In genomic region chr9:77655935-77656288, GRCm38 (mm10) we compare ENCODE assay signal across 7 mouse cellular contexts. TPM values are rescaled to one million over a fixed set of nuclear protein-coding genes. Genes with fewer than 3 reads are reported as not detected.
DNase-seq lines count a peak whose midpoint lies in the region; ATAC-seq lines count a peak whose summit lies in the region.

No protein-coding gene starts in this region.

- no peak overlapping the region for H3K27ac ChIP-seq in brown adipose tissue, adult 24 weeks (replicated peaks; ENCODE audit: low read depth, low read length)
- H3K27ac ChIP-seq in forebrain, embryonic 11.5 days (ENCODE audit: low read depth, low read length): no peak overlapping the region
- H3K27ac ChIP-seq in hindbrain, embryonic 14.5 days: no peak overlapping the region
- H3K27ac ChIP-seq in macrophage: no peak overlapping the region

- peak; percentile 59 for ATAC-seq in forebrain, embryonic 11.5 days (replicated peaks; ENCODE audit: low FRiP score)
- ATAC-seq in hindbrain, embryonic 14.5 days (ENCODE audit: low FRiP score): peak; percentile 68

- no peaks in the 10 kb centered on the region for H3K4me1 ChIP-seq in brown adipose tissue, adult 24 weeks (ENCODE audit: control insufficient read depth, insufficient read depth, insufficient read length, low read length)
- H3K4me1 ChIP-seq in forebrain, embryonic 11.5 days (replicated peaks; ENCODE audit: control insufficient read depth, insufficient read depth, low read length): no peaks in the 10 kb centered on the region; the same call in 1 of the 2 replicates
- peaks cover 4% of the 10 kb centered on the region; the same call in 1 of the 2 replicates for H3K4me1 ChIP-seq in hindbrain, embryonic 14.5 days (replicated peaks; ENCODE audit: control insufficient read depth, insufficient read depth, low read length)

- H3K4me2 ChIP-seq in forebrain, embryonic 11.5 days (ENCODE audit: low read depth, low read length, severe bottlenecking): peak overlapping the region; percentile 100
- H3K4me2 ChIP-seq in hindbrain, embryonic 14.5 days (replicated peaks): peak overlapping the region; percentile 100

- H3K36me3 ChIP-seq in forebrain, embryonic 11.5 days (ENCODE audit: control insufficient read depth, insufficient read depth, low read length): no peaks in the 10 kb centered on the region
- no peaks in the 10 kb centered on the region for H3K36me3 ChIP-seq in hindbrain, embryonic 14.5 days (replicated peaks; ENCODE audit: control insufficient read depth, insufficient read depth)
- H3K36me3 ChIP-seq in macrophage (ENCODE audit: inconsistent target): no peaks in the 10 kb centered on the region

- H3K9me3 ChIP-seq in forebrain, embryonic 11.5 days (ENCODE audit: control insufficient read depth, low read length): no peaks in the 10 kb centered on the region
- no peaks in the 10 kb centered on the region for H3K9me3 ChIP-seq in hindbrain, embryonic 14.5 days (ENCODE audit: control insufficient read depth, low read length)

- peak overlapping the region; percentile 46 for H3K4me3 ChIP-seq in brown adipose tissue, adult 24 weeks (ENCODE audit: insufficient read depth, low read depth, low read length)
- peak overlapping the region; percentile 58 for H3K4me3 ChIP-seq in forebrain, embryonic 11.5 days (ENCODE audit: low read depth, low read length)
- peak overlapping the region; percentile 68 for H3K4me3 ChIP-seq in hindbrain, embryonic 14.5 days (replicated peaks; ENCODE audit: low read length)
- peak overlapping the region; percentile 9; the same call in 1 of the 2 replicates for H3K4me3 ChIP-seq in macrophage (ENCODE audit: inconsistent target)

- no peaks in the 10 kb centered on the region for H3K79me2 ChIP-seq in macrophage (ENCODE audit: inconsistent target)

- DNase-seq in MN1 (ENCODE audit: low spot score): peak; percentile 36
- DNase-seq in forebrain, embryonic 11.5 days (ENCODE audit: low spot score): peak; percentile 72
- peak; percentile 79 for DNase-seq in hindbrain, embryonic 14.5 days (ENCODE audit: low spot score)
- peak; percentile 49 to 62 for DNase-seq in left cerebral cortex, adult 18-20 months (ENCODE audit: low spot score in 2 of 2)
- DNase-seq in right cerebral cortex, adult 2 months (ENCODE audit: low spot score in 2 of 2): peak; percentile 47 to 66

- under 1% methylated on average over 7 of the region's 7 CpGs for WGBS in forebrain, embryonic 11.5 days
- WGBS in hindbrain, embryonic 14.5 days: under 1% methylated on average over 7 of the region's 7 CpGs
- WGBS in macrophage (ENCODE audit: missing documents): 1% methylated on average over 7 of the region's 7 CpGs

- H3K27me3 ChIP-seq in forebrain, embryonic 11.5 days (ENCODE audit: control insufficient read depth, insufficient read depth, low read length): peaks cover 6% of the 10 kb centered on the region; the same call in 1 of the 2 replicates
- H3K27me3 ChIP-seq in hindbrain, embryonic 14.5 days (ENCODE audit: control insufficient read depth, insufficient read depth, low read length): peaks cover 10% of the 10 kb centered on the region; the same call in 1 of the 2 replicates

- H3K9ac ChIP-seq in forebrain, embryonic 11.5 days (ENCODE audit: low read length): no peak overlapping the region; the same call in 1 of the 2 replicates
- H3K9ac ChIP-seq in hindbrain, embryonic 14.5 days: peak overlapping the region; percentile 66

RNA-seq across cellular contexts. Expression of gene Klhl31, which starts 19.6 kb away (rescaled TPM):
- 1.7 and 3.7 TPM in 2 replicates for polyA plus RNA-seq in brown adipose tissue, adult 24 weeks (2012; ENCODE audit: insufficient read depth, insufficient read length, missing spikeins)
- polyA plus RNA-seq in forebrain, embryonic 11.5 days (2014; fragmentation: Nextera tagmentation; extraction: Ambion mirVana): 0.24 and 0.29 TPM in 2 replicates
- polyA plus RNA-seq in hindbrain, embryonic 14.5 days (2014; fragmentation: Nextera tagmentation; extraction: Ambion mirVana): 0.41 and 0.47 TPM in 2 replicates
- under 1 TPM; 0.05 to 0.07 TPM for total RNA-seq in left cerebral cortex, adult 18-20 months (2021)
- not detected for total RNA-seq in macrophage (2018; cell fraction: chromatin; rRNA removed)
- total RNA-seq in macrophage (2018; cell fraction: cytosol; rRNA removed): not detected
- total RNA-seq in macrophage (2018; cell fraction: nucleus; rRNA removed): not detected
- polyA plus RNA-seq in macrophage (2018): not detected in 3 replicates

Comparison
In these comparisons a context has a peak if more than half of its experiments do, and no peak if none do; other contexts are left out.
1. H3K4me3 ChIP-seq: peak in every context shown above with its lines; median percentile 68 in hindbrain, embryonic 14.5 days; 58 in forebrain, embryonic 11.5 days; 46 in brown adipose tissue, adult 24 weeks; 9 in macrophage.